Mouse (Mus musculus) testis, adult 2 months (tissue): Measurements from ENCODE around the gene Chn2.

Experiments used
- CTCF ChIP-seq: fragments of 200-500 bp; IDR thresholded peaks from 2 replicates; pipeline ENCODE4 v1.5.1; 2012; ENCODE audit warnings: low read depth, mild to moderate bottlenecking, inconsistent platforms, low read length, moderate library complexity; ENCODE audit not compliant: control insufficient read depth, insufficient read depth, insufficient replicate concordance
- POLR2A ChIP-seq: fragments of 200-500 bp; IDR thresholded peaks from 2 replicates; pipeline ENCODE4 v1.6.1; 2012; ENCODE audit warnings: low read depth, mild to moderate bottlenecking, inconsistent platforms, low read length, moderate library complexity; ENCODE audit not compliant: control insufficient read depth

- TF ChIP-seq CTCF (no peak), POLR2A (no peak)
Observed at GRCm38 (mm10) chr6:54204931-54205330, 165.6 kb downstream of the Chn2 start.
